Comparison of ENCODE assay signal across 18 mouse cellular contexts in the genomic region with DNA sequence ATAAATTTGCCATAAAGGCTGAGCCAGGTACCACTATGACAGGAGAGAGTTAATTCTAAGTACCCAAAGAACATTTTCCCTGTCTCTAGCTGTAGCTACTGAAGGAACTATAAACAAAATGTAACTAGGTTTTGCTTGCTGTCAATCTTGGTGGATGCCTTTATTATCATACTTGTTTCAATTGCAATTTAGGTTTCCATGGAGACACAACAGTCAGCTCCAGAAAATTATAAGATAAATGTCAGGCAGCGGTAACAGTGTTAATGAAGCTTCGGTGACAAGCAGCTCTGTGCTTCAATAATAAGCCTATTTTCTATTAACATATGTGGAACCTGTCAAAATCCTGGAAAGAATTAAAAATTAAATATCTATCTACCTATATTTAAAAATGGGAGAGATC.
"Had no signal": no experiment of that assay in that cellular context is flagged by ENCODE, and none has a peak within 500 bp of the region (broad histone marks: within the 10 kb centered on the region; RNA-seq: fewer than 3 reads in every experiment).

No protein-coding gene starts in this region.

- H3K9me3 ChIP-seq: midbrain, embryonic 13.5 days; neural tube, embryonic 13.5 days; neural tube, embryonic 15.5 days had no signal

- H3K4me2 ChIP-seq: lung, embryonic 14.5 days; midbrain, embryonic 11.5 days; midbrain, embryonic 13.5 days; neural tube, embryonic 13.5 days; neural tube, embryonic 15.5 days had no signal

- H3K9ac ChIP-seq: lung, embryonic 14.5 days; midbrain, embryonic 13.5 days; neural tube, embryonic 13.5 days; neural tube, embryonic 15.5 days had no signal

- H3K27me3 ChIP-seq: midbrain, embryonic 13.5 days; neural tube, embryonic 13.5 days; neural tube, embryonic 15.5 days had no signal

- H3K27ac ChIP-seq: midbrain, embryonic 13.5 days; neural tube, embryonic 13.5 days; neural tube, embryonic 15.5 days had no signal

- H3K4me3 ChIP-seq: midbrain, embryonic 13.5 days; myocyte; neural tube, embryonic 13.5 days; neural tube, embryonic 15.5 days had no signal

- ATAC-seq: midbrain, embryonic 13.5 days; midbrain, embryonic 16.5 days had no signal

- H3K36me3 ChIP-seq: midbrain, embryonic 13.5 days; neural tube, embryonic 13.5 days; neural tube, embryonic 15.5 days had no signal

- DNase-seq: lung, adult 18-20 months; lung, embryonic 14.5 days; lung, postnatal 10 days; lung, postnatal 4 days; retina, postnatal 1 day; right cerebral cortex, adult 18-20 months; right cerebral cortex, postnatal 25 days; right cerebral cortex, postnatal 4 days; spleen, adult 18-20 months; thymus, adult 18-20 months; thymus, postnatal 14 days; thymus, postnatal 36 days had no signal
